Mouse (Mus musculus) gastrocnemius, postnatal 14 days (tissue): Measurements from ENCODE around the gene Sprr2a2. TPM values are rescaled to one million over a fixed set of nuclear protein-coding genes. Genes with fewer than 3 reads are reported as not detected.
"Not testable (repeated sequence)": the region's sequence is repeated elsewhere in the genome, so short reads cannot be mapped to it uniquely, and the experiment has no call there.

Source experiments
- DNase-seq: peaks from one replicate; pipeline ENCODE4 v3.0.0; 2021; ENCODE audit warnings: mixed read lengths
- intact Hi-C: fragments of 180-260 bp; cut with DNase I; formaldehyde crosslinking; loops from one replicate; pipeline ENCODE4 v1.15.1; 2025; ENCODE audit warnings: low total_unique reads
- long read RNA-seq, 2 experiments: library from polyadenylated mRNA; stranded (forward); transcript quantifications; one replicate each; pipeline ENCODE4 v2.0.0; 2021
- total RNA-seq, 2 experiments: library from RNA; stranded (reverse); gene quantifications; 2 replicates each; pipeline ENCODE4 v1.2.3; 2021

Gene Sprr2a2
- total RNA-seq: not detected
- long read RNA-seq, experiment 1: 0 reads
- long read RNA-seq, experiment 2: 0 reads

DNA sequence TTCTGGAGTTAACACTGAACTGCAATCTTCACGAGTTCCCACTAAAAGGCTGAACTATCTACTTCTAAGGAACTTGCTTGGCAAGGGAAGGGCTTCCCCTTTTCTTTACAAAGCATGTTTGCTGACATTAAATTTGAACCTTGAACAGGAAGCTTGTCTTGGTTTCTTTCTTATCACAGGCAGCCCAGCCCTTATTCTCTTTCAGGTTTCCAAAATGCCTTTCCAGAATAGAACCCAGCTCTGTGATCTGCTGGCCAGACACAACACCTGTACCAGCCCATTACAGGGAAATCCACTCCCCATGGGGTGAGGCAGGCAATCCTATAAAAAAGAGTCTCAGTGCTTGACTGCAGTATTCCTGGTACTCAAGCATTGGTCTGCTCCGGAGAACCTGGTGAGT lies at the start of gene Sprr2a2, which contains the start of gene Sprr2a1:
Sprr2a2 (plus strand) TSS at position 352 of the 400 bp plus-strand sequence.
Sprr2a1 (plus strand) TSS at position 231 of the 400 bp plus-strand sequence.
- DNase-seq, intact Hi-C loops: not testable (repeated sequence)

DNA sequence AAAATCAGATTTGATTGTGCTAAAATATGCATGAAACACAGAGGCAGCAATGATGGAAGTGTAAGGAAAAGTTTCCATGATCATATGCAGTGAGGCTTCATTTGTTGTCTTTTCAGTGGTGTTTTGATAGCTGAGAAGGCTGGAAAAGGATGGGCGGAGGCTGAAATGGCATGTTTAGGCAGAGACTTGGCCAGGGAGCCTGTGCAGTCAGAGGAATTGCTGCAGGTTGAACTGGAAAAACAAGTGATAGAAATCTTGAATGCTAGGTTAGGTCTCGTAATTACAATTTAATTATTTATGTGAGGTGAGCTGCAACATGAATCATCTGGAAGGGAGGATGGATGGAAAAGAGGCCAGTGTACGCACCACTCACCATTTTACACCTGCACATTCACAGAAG lies 45.9 kb upstream of the Sprr2a2 start:
- intact Hi-C loops: no loop called here
- no peak for DNase-seq

DNA sequence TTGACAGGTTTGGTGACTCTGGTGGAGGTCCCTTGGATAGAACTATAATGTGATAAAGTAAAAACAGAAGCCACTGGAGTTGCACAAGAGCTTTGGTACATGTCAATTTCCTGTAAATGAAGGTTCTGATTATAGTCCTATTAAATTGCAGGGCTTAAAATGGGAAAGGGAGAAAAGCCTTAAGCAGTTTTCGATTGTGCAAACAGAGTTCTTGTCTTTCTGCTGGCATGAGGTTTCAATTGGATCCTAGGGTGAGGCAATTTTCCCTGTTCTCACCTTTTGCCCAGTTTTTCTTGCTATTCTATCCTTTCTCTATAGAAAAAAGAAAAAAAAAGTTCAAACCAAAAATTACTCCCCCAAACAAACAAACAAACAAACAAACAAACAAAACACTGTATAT lies 38.8 kb upstream of the Sprr2a2 start:
- intact Hi-C loops: no loop called here
- DNase-seq: no peak

- no peak for DNase-seq
Measured at GRCm38 (mm10) chr3:92195512-92196200, 20.1 kb upstream of the Sprr2a2 start.

DNA sequence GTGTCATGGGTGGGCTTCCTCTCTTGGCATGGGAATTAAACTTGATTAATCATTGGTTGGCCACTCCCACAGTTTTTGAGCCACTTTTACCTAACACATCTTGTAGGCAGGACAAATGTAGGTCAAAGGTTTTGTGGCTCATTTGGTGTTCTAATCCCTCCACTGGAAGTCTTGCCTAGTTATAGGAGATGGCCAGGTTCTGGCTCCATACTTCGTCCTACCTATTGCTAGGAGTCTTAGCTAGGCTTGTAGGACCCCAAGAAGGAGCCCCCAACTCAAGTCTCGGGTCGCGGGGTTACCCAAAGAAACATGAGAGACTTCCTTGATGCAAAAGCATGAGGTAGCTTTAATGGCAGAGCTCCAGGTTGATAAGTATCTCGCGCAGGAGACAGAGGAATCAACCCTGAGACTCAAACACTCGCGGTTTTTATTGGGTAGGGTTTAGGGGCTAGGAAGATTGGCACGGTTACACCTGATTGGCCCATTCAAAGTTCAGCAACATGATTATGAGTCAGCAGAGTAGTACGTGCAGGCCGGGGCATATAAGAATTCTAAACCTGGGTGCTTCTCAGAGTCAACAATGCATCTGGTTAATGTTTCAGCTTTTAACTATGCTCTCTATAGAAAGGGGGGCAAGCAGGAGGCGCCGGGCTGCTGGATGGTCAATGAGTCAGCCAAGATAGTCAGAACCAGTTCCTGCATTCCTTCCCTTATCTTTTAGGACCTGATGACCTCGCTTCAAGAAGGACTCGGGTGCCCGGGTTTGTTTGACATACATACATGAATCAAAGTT lies 4.4 kb upstream of the Sprr2a2 start:
- intact Hi-C loops, DNase-seq: not testable (repeated sequence)

More at GRCm38 (mm10) chr3:92195512-92196200, 20.1 kb upstream of the Sprr2a2 start:
- intact Hi-C loops: no loop called here

DNA sequence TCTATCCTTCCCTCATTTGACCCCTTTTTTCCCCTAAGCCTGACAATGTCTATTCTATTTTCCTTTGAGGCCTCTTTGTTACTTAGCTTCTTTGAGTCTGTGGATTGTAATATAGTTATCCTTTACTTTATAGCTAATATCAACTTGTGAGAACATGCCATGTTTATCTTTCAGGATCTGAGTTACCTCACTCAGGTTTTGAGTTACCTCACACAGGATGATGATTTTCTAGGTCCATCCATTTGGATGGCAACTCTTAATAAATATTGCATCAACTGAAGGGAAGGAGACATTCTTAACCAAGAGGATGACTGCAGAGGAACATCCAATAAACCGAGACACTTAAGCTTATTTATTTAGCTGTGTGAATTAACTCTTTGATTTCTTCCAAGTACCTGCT lies 3.7 kb upstream of the Sprr2a2 start:
- intact Hi-C loops, DNase-seq: not testable (repeated sequence)

DNA sequence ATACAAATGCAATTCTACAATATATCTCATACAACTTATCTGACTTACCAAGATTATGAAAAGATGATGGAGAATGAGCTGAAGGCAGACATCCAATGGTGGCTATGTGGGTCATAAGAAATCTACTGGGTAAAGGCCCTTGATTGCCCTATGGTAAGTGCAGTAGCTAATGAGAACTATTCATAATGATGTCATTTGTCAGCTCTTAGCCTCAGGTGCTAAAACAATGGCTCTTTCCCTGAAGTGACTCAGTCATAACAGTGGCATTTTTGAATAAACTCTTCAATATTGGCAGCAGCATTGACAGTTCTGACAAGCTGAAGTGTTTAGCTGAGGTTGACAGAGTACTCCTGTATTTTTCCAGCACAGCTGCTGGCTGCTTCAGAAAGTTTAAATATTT lies 2.1 kb upstream of the Sprr2a2 start:
- intact Hi-C loops, DNase-seq: not testable (repeated sequence)

GRCm38 (mm10) chr3:92219031-92219430 lies 3.3 kb downstream of the Sprr2a2 start:
- intact Hi-C loops, DNase-seq: not testable (repeated sequence)

GRCm38 (mm10) chr3:92223708-92224107 lies 8.0 kb downstream of the Sprr2a2 start:
- intact Hi-C loops, DNase-seq: not testable (repeated sequence)

DNA sequence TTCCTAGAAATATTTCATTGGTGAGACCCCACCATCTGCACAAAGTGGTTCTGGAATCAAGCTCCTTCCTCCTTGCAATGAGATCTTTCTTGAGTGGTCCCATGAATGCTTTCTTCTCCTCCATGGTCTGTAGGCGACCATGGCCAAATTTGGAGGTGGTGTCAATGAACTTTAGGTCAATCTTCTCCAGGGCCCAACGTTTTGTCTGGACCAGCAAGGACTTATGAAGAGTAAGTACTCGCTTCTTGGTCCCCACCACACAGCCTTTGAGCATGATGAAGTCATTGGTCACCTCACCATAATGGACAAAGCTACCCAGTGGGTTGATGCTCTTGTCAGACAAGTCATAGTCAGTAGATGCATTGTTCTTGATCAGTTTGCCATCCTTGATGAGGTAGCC lies 11.7 kb downstream of the Sprr2a2 start:
- peak; percentile 3 for DNase-seq
- intact Hi-C loops: not testable (repeated sequence)

GRCm38 (mm10) chr3:92236463-92237189 lies 20.9 kb downstream of the Sprr2a2 start:
- intact Hi-C loops, DNase-seq: not testable (repeated sequence)

GRCm38 (mm10) chr3:92238736-92239135 lies 23.0 kb downstream of the Sprr2a2 start:
- DNase-seq, intact Hi-C loops: not testable (repeated sequence)

- DNase-seq, intact Hi-C loops: not testable (repeated sequence)
Measured at GRCm38 (mm10) chr3:92239197-92239596, 23.5 kb downstream of the Sprr2a2 start.

- intact Hi-C loops, DNase-seq: not testable (repeated sequence)
Measured at GRCm38 (mm10) chr3:92244833-92245232, 29.1 kb downstream of the Sprr2a2 start.

DNA sequence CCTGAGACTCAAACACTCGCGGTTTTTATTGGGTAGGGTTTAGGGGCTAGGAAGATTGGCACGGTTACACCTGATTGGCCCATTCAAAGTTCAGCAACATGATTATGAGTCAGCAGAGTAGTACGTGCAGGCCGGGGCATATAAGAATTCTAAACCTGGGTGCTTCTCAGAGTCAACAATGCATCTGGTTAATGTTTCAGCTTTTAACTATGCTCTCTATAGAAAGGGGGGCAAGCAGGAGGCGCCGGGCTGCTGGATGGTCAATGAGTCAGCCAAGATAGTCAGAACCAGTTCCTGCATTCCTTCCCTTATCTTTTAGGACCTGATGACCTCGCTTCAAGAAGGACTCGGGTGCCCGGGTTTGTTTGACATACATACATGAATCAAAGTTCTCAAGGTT lies 30.5 kb downstream of the Sprr2a2 start:
- intact Hi-C loops, DNase-seq: not testable (repeated sequence)

- DNase-seq, intact Hi-C loops: not testable (repeated sequence)
Measured at GRCm38 (mm10) chr3:92248494-92248893, 32.8 kb downstream of the Sprr2a2 start.

DNA sequence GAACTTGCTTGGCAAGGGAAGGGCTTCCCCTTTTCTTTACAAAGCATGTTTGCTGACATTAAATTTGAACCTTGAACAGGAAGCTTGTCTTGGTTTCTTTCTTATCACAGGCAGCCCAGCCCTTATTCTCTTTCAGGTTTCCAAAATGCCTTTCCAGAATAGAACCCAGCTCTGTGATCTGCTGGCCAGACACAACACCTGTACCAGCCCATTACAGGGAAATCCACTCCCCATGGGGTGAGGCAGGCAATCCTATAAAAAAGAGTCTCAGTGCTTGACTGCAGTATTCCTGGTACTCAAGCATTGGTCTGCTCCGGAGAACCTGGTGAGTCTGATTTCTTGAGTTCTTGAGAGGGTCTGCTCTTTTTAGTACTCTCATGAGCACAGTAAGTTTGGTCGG lies 34.7 kb downstream of the Sprr2a2 start:
- DNase-seq, intact Hi-C loops: not testable (repeated sequence)

DNA sequence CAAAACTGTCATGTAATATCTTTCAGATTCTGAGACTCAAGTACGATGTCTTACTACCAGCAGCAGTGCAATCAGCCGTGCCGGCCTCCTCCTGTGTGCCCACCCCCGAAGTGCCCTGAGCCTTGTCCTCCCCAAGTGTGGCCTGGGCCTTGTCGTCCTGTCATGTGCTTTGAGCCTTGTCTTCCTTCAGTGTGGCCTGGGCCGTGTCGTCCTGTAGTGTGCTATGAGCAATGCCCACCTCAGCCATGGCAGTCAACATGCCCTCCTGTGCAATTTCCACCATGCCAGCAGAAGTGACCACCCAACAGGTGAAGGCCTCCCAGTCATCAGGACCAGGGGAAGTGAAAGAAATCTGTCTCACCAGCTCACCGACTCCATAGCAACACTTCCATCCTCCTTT lies 38.1 kb downstream of the Sprr2a2 start:
- intact Hi-C loops, DNase-seq: not testable (repeated sequence)

GRCm38 (mm10) chr3:92258526-92258925 lies 42.8 kb downstream of the Sprr2a2 start:
- DNase-seq, intact Hi-C loops: not testable (repeated sequence)

GRCm38 (mm10) chr3:92263462-92263861 lies 47.7 kb downstream of the Sprr2a2 start:
- DNase-seq, intact Hi-C loops: not testable (repeated sequence)
